10 mouse cellular contexts compared by ENCODE assay signal in the genomic region with DNA sequence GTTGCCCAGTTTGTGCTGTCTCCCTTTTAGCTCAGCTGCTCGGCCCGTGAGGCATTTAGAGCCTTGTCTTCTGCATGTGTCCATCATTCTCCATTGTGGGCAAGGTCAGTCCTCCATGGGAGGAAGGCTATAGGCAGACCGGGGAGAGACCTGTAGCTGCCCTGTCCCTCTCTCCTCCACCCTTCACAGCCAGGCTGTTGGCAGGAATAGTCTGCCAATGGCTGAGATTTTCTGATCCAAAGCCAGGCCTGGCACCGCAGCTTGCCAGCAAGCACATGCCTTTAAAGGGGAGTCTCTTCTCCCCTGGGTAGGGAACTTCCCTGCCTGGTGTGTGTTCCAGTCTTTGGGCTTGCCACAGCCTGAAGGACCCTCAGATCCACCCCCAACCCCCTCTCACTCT. TPM values are rescaled to one million over a fixed set of nuclear protein-coding genes. Genes with fewer than 3 reads are reported as not detected.
DNase-seq lines count a peak whose midpoint lies in the region; ATAC-seq and TF ChIP-seq lines count a peak whose summit lies in the region.
"Had no signal": no experiment of that assay in that cellular context is flagged by ENCODE, and none has a peak within 500 bp of the region (broad histone marks: within the 10 kb centered on the region; RNA-seq: fewer than 3 reads in every experiment).

No protein-coding gene starts in this region.

- H3K36me3 ChIP-seq in forebrain, postnatal 0 days (ENCODE audit: insufficient read depth), result no peaks in the 10 kb centered on the region
- no peaks in the 10 kb centered on the region for H3K36me3 ChIP-seq in forebrain, embryonic 10.5 days (replicated peaks)
- H3K36me3 ChIP-seq: heart, embryonic 15.5 days had no signal

- no peak overlapping the region for H3K4me3 ChIP-seq in forebrain, postnatal 0 days (ENCODE audit: low read depth, low read length)
- no peak overlapping the region for H3K4me3 ChIP-seq in forebrain, embryonic 10.5 days
- H3K4me3 ChIP-seq in layer of hippocampus, adult 2 months, result no peak overlapping the region
- H3K4me3 ChIP-seq: heart, embryonic 15.5 days; myocyte had no signal

- peak; percentile 32; the same call in 1 of the 2 replicates for ATAC-seq in forebrain, postnatal 0 days

- TF ChIP-seq CTCF in forebrain, postnatal 0 days (IDR thresholded peaks at IDR 0.05; ENCODE audit: low read depth), result no peak
- no peak for TF ChIP-seq CTCF in layer of hippocampus, adult 2 months (conservative IDR thresholded peaks at IDR 0.05)

- no peak overlapping the region for H3K4me2 ChIP-seq in forebrain, postnatal 0 days (ENCODE audit: low read depth)
- H3K4me2 ChIP-seq: heart, embryonic 15.5 days had no signal

- H3K9me3 ChIP-seq in forebrain, postnatal 0 days (ENCODE audit: low read length), result no peaks in the 10 kb centered on the region
- peaks cover 8% of the 10 kb centered on the region; the same call in 1 of the 2 replicates for H3K9me3 ChIP-seq in forebrain, embryonic 10.5 days

- H3K9ac ChIP-seq in forebrain, postnatal 0 days, result no peak overlapping the region
- H3K9ac ChIP-seq: heart, embryonic 15.5 days had no signal

- H3K27me3 ChIP-seq in forebrain, postnatal 0 days (ENCODE audit: insufficient read depth, low read length), result no peaks in the 10 kb centered on the region
- no peaks in the 10 kb centered on the region for H3K27me3 ChIP-seq in forebrain, embryonic 10.5 days (ENCODE audit: poor library complexity, severe bottlenecking)
- H3K27me3 ChIP-seq: heart, embryonic 15.5 days had no signal

- no peaks in the 10 kb centered on the region for H3K4me1 ChIP-seq in forebrain, postnatal 0 days (ENCODE audit: insufficient read depth)
- peaks cover 20% of the 10 kb centered on the region for H3K4me1 ChIP-seq in forebrain, embryonic 10.5 days
- H3K4me1 ChIP-seq: heart, embryonic 15.5 days had no signal

- WGBS in forebrain, postnatal 0 days, result 45% methylated on average over 4 of the region's 4 CpGs
- WGBS in forebrain, embryonic 10.5 days, result 88% methylated on average over 4 of the region's 4 CpGs

- H3K27ac ChIP-seq in forebrain, postnatal 0 days (ENCODE audit: low read depth, low read length), result no peak overlapping the region
- H3K27ac ChIP-seq in forebrain, embryonic 10.5 days, result no peak overlapping the region
- H3K27ac ChIP-seq in layer of hippocampus, adult 2 months, result no peak overlapping the region
- H3K27ac ChIP-seq: heart, embryonic 15.5 days had no signal

- peak; percentile 74 for DNase-seq in forebrain, postnatal 0 days
- DNase-seq in forebrain, embryonic 10.5 days (ENCODE audit: extremely low spot score, low spot score), result no peak
- DNase-seq in layer of hippocampus, adult 2 months (ENCODE audit: low spot score in 2 of 2), result peak; percentile 29 to 61
- DNase-seq in layer of hippocampus, adult 8-10 months (ENCODE audit: low spot score in 2 of 2), result no peak
- peak; percentile 45 for DNase-seq in brain, adult 2 months (ENCODE audit: low read depth, low spot score)
- peak; percentile 52 for DNase-seq in heart, postnatal 4 days
- no peak for DNase-seq in testis, postnatal 14 days (ENCODE audit: low spot score)
- DNase-seq: thymus, postnatal 4 days had no signal

RNA-seq across cellular contexts. Expression of gene Kctd15, which starts 52.6 kb away (rescaled TPM):
- 57.9 and 59.4 TPM in 2 replicates for total RNA-seq in forebrain, postnatal 0 days (2014; rRNA removed)
- 16.7 and 18.3 TPM in 2 replicates for polyA plus RNA-seq in forebrain, postnatal 0 days (2015; fragmentation: Nextera tagmentation; extraction: Ambion mirVana)
- polyA plus RNA-seq in forebrain, embryonic 10.5 days (2016; fragmentation: Nextera tagmentation; extraction: Ambion mirVana), result 57.1 and 61.0 TPM in 2 replicates
- 10 to 100 TPM; 11.2 to 11.5 TPM for total RNA-seq in layer of hippocampus, adult 2 months (2021)
- total RNA-seq in layer of hippocampus, adult 8-10 months (2022), result 10 to 100 TPM; 11.7 to 14.9 (median 12.8) TPM
- total RNA-seq in heart, postnatal 4 days (2021), result 1 to 10 TPM; 3.4 to 5.1 TPM

Comparison
In these comparisons a context has a peak if more than half of its experiments do, and no peak if none do; other contexts are left out.
1. DNase-seq: peak in forebrain, postnatal 0 days (single experiment), layer of hippocampus, adult 2 months (2 of 2), brain, adult 2 months (single experiment) and heart, postnatal 4 days (single experiment); none in forebrain, embryonic 10.5 days (single experiment), layer of hippocampus, adult 8-10 months (0 of 2) and testis, postnatal 14 days (single experiment).